Mouse (Mus musculus) neural tube, embryonic 10.5 days (tissue): ENCODE results near the gene Ldlrad3.

Source experiments
- DNase-seq: peaks from one replicate; pipeline ENCODE4 v3.0.0-alpha.2; 2017; ENCODE audit warnings: low spot score; ENCODE audit errors: extremely low spot score

The Ldlrad3 gene

DNA sequence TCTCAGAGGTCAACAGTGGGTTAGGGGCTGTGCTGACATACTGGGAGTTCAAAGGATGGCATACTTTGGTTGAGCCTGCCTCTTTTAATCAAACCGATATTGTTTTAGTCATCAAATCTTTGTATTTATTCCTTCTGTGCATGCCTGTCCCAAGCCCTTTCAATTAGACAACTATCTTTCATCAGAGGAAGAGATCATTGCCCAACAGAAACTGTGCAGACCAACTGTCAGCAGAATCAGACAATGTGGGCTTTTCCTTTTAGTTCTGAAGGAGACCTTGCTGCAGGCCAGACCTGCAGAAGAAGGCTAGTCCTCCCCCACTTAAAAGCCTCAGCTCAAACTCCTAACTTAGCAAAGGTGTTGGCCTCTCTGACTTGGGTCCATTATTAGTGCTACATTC lies 41.9 kb downstream of the Ldlrad3 start:
- no peak for DNase-seq

DNA sequence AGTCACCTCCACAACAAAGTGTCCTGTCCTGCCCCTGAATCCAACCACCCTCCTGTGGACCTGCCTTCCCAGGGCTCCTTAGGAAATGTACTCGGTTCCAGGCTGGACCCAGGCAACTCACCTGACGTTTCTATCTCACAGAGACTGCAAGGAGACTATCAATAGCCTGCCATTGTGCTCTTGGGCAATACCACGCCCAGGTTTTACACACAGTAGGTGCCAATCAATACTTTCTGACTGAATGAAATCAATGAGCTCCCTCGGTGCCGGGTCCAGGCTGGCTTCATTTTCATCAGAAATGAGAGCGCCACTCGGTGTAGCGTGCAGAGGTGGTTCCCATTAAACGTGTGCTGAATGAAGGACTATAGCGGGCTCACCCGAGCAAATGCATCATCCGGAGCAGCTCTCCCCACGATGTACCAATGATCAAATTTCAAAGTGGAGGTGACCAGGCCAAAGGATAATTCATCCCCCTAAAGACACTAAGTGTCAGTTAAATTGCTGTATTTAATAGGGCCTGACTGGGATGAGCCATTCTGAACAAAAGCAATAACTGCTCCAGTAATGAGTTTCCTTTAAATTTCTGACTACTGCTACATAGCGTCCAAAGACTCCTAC lies 43.4 kb downstream of the Ldlrad3 start:
- no peak for DNase-seq

DNA sequence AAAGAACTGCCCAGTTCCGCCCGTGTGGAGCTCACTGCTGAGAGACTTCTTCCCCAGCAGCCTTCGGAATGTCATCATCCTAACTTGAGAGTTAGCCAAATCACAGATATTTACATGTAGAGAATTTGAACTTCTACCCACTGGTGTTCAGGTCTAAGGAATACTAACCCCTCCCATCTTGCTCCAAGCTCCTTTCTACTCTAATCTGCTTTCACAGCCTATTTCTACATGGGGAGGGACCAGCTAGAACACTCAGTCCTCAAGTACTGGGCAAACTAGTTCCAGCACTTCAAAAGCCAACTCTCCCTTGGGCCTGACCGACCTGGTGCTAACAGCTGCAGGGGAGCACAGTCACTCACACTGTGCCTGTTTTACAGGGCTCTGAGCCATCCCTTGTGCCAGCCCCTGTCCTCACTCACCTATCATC lies 44.0 kb downstream of the Ldlrad3 start:
- DNase-seq, result no peak

DNA sequence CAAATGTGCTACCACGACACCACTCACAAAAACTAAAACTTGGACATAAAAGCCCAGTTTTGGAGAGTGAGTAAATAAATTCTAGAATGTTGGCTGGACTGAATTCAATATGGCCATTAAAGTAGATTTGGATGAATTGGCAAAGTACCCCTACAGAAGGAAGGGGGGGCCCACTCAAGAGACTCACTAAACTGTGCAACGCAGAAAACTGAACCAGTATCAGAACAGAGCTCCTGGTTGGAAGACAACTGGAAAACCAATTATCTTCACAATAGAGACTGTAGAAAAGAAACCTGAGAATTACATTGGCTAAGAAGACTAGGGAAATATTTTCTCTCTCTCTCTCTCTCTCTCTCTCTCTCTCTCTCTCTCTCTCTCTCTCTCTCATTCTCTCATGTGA lies 45.0 kb downstream of the Ldlrad3 start:
- DNase-seq, result no peak

DNA sequence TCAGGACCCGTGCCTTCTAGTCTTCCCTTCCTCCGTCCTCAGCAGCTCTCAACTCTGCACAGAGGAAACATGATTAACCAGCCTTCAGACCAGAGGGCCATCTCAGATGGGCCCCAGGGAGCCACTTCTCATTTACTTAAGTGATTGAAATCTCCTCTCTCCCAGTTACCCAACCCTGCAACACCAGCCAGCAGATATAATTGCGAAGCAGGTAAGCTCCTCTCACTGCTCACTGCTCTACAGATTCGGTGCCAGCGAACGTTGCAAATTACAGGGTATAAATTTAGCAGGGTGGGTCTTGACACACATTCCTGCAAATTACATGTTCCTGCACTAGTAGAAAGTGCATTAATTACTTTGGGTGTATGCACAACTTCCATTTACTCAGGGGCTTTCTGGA lies 48.3 kb downstream of the Ldlrad3 start:
- DNase-seq, result no peak

DNA sequence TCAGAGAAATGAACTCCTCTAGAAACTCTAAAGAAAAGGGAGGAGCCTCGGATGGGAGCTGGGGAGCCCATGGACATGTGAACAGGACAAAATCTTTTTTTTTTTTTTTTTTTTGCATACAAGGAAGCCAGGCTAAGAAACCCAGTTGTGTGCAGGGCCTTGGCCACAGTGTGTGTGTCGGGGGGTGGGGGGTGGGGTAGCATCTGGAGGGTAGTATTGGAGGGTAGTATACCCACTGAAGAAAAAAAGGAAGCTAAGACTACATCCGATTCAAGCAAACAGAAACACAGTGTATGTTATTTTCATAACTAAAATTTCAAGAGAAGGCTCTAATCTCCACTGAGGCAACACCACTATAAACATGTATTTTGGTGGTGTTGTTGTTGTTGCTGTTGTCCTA lies 50.0 kb downstream of the Ldlrad3 start:
- no peak for DNase-seq

DNA sequence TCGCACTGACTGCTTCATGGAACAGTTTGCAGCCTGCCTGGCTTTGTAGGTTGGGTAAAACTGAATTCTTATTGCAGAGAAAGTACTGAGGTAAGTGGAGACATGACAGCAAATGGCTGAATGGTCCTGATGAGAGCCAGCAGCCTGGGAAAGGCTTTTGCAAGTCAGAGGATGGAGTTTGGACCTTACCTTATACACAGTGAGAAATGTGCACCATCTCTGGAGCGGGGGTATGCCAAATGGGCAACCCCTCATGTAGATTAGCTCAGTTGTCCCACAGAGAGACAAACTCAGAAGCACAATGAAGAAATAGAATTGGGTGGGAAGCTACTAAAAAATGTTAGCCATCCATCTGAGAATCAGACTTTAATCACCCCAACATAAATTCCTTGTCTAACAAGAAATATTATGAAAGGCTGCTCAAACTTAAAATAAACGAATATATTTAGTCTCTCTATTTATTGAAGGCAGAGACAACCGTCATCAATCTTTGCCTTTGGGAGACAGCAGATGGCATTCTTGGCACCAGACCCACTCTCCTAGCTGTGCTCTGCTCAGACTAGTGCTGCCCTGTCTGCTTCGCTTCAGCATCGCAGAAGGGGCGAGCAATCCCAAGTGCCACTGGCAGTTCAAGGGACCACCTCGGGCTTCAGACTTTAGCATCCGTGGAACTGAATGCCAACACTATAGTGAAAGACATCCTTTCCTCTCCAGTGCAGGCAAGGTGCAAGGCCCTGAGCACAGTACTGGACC lies 51.5 kb downstream of the Ldlrad3 start:
- no peak for DNase-seq

DNA sequence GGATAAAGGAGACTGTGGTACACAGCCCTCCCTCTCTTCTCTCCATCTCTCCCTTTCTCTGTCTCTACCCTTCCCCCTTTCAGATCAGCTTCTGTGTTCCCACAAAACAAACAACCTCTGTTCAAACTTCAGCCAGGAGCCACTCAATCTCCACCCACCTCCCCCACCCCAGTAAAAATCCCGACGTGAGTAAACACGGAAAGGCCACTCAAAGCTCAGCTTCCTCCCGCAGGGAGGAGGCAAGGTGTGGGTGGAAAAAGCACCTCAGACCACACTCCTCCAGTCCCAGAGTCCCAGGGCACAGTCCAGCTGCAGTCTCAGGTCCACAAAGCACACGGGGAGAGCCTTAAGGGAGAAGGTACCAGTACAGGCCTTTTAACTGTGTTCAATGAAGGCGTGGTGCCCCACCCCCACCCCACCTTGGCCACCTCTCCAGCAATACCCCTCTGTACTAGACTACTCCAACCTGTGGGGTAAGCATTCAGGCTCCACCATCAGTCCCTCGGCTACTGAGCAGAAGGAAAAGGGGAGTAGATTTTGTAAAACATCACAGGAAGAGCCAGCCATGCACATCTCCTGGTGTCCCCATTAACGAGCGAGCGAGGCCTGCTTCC lies 53.1 kb downstream of the Ldlrad3 start:
- DNase-seq, result no peak

DNA sequence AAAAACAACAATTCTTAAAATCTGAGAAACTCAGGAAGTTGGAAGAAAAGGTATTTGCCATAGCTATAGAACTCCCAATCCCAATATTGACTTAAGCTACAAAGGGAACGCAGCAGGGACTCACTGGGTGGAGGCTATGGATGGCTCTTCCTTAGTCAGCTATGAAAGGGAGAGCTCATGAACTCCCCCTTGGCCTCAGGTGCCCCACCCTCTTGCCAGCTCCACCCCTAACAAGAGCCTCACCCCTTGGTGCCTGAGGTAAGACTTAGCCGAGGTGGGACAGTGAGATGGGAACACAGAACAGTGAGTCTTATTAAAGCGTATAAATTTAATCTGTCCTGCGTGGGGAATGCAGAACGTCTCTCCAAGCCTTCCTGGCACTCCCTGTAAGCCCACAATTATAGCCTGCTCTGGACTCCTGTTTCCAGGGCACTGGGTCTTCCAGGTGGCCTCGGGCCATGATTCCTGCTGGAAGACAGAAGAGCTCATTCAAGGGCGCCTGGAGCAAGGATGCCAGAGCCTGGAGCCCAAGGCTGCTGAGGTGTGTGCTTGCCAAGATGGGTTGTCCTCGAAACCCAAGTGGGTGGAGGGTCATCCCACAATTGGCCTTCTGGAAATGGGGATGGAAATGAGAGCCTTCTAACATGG lies 55.9 kb downstream of the Ldlrad3 start:
- DNase-seq, result no peak

DNA sequence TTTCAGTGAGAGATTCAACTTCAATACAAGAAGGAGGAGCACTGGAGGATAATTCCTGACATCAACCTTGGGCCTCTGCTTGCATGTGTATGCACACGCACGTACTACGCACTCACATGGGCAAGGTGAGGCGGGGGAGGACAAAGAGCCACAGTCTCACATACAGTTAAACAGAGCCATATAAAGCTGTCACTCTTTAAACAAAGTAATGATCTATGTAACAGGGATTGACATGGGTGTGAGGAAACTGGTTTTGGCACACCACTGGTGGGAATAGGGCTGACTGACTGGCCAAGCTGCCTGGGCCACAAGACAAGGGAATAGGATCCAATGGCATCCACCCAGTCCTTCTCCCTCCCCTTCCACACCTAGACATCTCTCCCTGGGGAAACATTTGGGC lies 57.0 kb downstream of the Ldlrad3 start:
- no peak for DNase-seq

DNA sequence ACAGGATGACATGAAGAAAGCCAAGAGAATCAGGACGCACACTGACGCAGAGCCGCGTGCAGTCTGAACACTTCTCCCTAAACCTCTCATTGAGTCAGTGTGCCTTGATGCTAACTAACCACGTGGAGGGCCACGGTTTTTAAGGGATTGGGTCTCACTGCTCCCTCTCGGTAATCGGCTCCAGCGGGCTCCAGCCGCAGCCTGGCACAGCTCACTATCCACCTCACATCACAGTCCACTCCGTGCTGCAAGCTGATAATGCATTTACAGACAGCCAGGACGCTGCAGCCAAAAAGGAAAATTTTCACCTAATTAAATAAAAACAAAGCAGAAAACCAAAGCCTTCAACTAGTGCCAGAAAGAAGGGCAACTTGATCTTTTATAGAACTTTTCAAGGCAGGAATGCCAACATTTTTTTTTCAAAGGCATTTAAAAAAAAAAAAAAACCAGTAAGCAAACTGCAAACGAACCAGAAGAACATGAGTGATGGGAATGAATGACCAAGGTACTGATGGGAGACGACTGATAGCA lies 57.6 kb downstream of the Ldlrad3 start:
- no peak for DNase-seq

DNA sequence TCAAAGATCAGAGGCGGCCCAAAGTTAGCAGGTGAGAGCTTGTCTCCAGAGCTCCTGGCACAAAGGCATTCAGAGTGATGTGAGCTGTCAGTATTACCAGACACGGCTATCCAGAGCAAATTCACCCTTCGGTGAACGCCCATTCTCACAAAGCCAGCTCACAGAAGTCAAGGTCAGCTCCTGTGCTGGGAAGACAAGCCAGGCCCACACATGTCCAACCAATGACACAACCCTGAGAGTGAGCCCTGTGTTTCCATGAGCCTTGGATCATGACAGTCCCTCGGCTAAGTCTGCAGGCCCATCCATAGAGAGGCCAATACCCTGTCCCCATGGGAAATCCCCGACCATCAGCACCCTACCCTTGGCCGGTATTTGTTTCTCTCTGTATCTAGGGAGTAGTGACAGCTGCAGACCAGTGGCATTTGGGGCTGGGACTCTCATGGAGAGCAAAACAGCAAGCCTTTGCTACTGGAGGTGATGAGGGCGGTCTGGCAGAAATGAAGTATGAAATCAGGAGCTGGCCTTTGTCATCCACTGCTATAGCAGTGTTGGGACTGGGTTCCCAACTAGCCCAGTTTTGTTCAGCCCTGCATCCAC lies 58.3 kb downstream of the Ldlrad3 start:
- DNase-seq, result no peak

DNA sequence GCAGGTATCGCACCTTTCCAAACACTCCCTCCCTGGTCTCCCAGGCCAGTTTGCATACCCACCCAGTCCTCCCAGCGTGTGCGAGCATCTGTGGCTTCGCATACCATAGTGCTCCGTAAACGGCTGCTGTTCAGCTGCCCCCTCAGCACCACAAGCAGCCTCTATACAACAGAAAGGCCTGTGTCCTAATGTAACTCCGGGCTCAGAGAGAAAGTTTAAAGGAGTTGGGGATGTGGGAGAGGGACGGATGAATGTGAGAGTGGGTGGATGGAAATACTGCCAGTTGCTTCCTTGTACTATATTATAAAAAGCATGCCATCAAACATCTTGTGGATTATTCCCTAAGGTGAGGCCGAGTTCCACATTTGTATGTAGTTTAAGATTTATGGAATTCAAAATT lies 59.0 kb downstream of the Ldlrad3 start:
- no peak for DNase-seq

DNA sequence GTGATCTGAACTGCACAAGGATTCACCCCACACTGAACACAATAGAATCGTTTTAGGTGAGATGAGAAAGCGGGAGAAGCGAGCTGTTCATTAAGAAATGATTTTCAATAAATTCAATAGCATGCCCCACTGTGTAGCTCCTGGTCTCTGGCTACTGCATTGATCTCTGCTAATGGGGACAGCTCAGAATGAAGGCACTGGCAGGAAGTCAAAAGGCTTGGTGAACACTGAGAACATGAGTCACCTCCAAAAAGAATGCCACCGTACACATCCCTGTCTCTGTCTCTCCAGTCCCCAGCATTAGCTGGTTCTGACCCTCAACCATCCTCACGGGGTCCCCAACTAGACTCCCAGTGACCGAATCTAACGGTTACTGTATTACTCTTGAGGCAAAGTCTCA lies 60.1 kb downstream of the Ldlrad3 start:
- DNase-seq, result no peak

DNA sequence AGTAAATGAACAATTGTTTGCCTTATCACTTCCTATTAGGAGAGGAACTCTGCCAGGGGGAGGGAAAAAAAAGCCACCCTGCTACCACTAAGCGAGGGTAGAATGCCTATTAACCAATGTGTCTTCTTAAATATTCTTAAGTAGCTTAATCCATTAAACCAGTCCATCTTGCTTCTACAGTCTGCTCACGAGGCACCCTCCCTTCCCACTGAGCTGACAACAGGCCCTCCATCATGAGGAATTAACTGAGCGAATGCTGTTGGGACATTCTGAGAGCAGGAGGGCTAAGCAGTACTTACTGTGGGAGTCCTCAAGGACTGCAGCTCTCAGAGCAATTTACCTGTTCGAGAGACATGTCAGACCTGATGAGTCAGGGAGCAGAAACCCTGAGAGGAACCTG lies 61.1 kb downstream of the Ldlrad3 start:
- DNase-seq, result no peak

DNA sequence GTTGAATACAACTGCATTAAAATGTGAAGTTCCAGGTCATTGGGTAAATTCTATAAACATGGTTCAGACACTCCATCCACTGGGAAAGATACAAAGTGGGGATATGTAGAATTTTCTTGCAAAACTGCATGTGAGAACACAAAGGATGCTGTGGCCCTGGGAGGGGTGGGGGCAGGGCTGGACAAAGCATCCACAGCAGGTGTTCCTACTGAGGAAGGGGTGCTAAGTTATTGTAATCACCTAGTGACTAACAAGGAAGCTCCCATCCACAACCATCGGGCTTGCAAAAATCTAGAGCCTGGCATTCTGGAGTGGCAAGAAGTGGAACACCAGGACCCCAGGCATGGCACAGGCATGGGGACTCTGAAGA lies 64.1 kb downstream of the Ldlrad3 start:
- no peak for DNase-seq

DNA sequence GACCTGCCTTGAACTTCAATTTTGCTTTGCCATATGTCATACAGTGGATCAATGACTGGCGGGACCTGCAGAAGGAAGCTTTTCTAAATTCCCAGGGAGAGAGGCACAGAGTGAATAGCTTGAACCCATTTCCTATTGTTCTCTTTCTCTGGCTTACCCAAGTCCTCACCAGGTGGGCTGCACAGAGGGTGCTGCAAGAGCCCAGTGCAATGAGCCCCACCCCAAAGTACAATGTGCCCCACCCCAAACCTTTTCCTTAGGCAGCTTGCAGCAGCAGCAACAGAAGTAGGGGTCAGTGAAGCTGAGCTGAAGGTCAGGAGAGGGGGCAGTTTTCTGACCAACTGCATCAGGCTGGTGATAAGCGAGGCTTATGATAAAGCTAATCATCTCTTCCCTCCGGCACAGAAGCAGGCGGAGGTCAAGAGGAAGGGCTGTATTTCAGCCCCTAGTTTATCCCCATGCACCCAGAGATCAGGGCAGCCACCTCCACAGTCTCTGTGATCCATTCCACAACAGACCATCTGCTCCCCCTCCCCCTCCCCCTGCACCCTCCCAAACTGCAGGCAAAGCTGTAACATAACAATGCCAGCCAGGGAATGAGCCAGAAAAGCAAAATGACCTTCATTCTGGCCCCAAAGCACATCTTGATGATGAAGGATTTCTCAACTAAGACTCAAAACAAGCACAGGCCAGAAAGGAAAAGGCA lies 64.6 kb downstream of the Ldlrad3 start:
- DNase-seq, result no peak

DNA sequence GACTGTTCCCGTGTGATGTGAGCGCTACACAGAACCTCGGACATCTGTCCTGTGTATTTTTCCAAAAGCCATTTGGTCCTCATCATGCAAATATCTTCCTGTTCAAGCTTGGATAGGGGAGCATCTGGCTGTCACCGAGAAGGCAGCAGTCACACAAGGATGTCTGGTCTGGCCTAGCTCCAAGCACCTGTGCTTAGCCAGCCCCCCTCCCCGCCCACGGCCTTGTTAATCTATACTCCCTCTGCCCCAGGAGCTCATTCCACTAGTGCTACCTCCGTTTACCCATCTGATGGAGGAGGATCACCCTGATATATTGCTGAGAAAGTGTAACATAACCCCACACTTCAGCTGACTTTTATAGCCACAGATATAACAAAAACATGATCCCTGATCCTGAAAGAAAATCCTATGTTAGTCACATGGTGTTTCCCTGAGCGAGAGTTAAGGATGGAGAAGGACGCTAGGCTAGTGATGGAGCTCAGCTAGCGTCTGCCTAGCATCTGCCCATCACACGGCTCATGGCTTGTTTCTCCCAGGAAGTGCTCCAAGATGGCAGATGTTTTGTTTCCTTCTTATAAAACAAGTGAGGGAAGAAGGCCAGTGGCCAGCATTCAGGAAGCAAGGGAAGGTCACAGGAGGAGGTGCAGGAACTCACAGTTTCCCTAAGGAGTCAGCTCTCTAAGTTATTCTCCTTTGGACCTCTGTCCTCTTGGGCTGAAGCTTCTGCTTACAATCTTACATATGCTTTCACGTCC lies 66.3 kb downstream of the Ldlrad3 start:
- no peak for DNase-seq

DNA sequence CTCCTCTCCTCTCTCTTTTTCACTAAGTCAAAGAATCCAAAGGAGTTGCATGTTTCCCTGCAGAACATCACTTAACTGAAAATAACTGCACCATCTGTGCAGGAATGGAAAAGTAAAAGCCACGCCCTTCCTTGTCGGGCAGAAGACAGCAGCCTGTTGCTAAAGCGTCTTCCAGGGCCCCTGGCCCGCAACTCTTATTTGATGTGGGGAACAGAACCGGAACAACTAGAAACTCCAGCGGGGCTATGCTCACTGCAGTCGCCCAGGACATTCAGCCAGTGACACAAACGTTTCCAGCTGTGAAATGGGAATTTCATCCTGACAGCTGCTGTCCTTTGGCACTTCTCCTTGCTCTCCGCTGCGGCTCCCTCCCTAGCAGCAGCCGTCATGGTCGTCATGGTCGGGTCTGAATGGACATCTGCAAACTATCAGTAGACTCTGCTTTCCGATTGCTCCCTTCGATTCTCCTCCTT lies 67.2 kb downstream of the Ldlrad3 start:
- peak; percentile 30 for DNase-seq

DNA sequence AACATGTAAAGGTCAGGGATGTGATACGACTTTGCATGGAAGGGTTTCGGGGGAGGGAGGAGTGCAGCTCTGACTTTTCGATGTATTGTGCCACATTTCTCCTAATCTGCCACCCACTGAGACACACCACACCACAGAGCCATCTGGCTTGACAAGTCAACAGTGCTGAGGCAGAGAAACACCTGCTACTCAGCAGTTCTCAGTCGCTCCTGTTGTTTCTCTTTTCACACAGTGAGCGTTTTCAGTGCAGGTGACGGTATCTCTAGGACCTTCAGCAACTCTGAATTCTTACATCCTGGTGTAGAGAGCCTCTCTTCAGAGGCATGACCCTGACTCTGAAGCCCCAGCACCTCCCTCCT lies 68.8 kb downstream of the Ldlrad3 start:
- DNase-seq, result no peak
